9 mouse cellular contexts compared by ENCODE assay signal in genomic region chr1:135781220-135781619, GRCm38 (mm10). TPM values are rescaled to one million over a fixed set of nuclear protein-coding genes. Genes with fewer than 3 reads are reported as not detected.
A peak's percentile ranks its signal among the peaks of the same experiment; 100 is the strongest.
DNase-seq lines count a peak whose midpoint lies in the region; ATAC-seq and TF ChIP-seq lines count a peak whose summit lies in the region.
"Had no signal": no experiment of that assay in that cellular context is flagged by ENCODE, and none has a peak within 500 bp of the region (broad histone marks: within the 10 kb centered on the region; RNA-seq: fewer than 3 reads in every experiment).

No protein-coding gene starts in this region.

- H3K4me3 ChIP-seq in G1E (ENCODE audit: low read depth, low read length): no peak overlapping the region
- H3K4me3 ChIP-seq in forebrain, embryonic 14.5 days (ENCODE audit: low read depth, low read length): no peak overlapping the region
- no peak overlapping the region for H3K4me3 ChIP-seq in lung, embryonic 16.5 days (ENCODE audit: low read length)
- H3K4me3 ChIP-seq: liver, embryonic 13.5 days had no signal

- H3K27me3 ChIP-seq in G1E (ENCODE audit: insufficient read depth, low read length): peaks cover 29% of the 10 kb centered on the region
- H3K27me3 ChIP-seq in forebrain, embryonic 14.5 days (replicated peaks; ENCODE audit: control insufficient read depth, insufficient read depth, low read length): no peaks in the 10 kb centered on the region
- H3K27me3 ChIP-seq in lung, embryonic 16.5 days (ENCODE audit: control insufficient read depth, insufficient read depth, low read depth, low read length): no peaks in the 10 kb centered on the region

- no peak overlapping the region for H3K9ac ChIP-seq in forebrain, embryonic 14.5 days (ENCODE audit: low read length)
- H3K9ac ChIP-seq in lung, embryonic 16.5 days (ENCODE audit: low read length): peak overlapping the region; percentile 28; the same call in 1 of the 2 replicates
- H3K9ac ChIP-seq: liver, embryonic 13.5 days had no signal

- no peaks in the 10 kb centered on the region for H3K9me3 ChIP-seq in G1E (replicated peaks)
- H3K9me3 ChIP-seq in forebrain, embryonic 14.5 days (replicated peaks; ENCODE audit: control insufficient read depth, low read length): no peaks in the 10 kb centered on the region
- no peaks in the 10 kb centered on the region for H3K9me3 ChIP-seq in lung, embryonic 16.5 days (ENCODE audit: control insufficient read depth, low read length)
- H3K9me3 ChIP-seq: liver, embryonic 13.5 days had no signal

- peaks cover 18% of the 10 kb centered on the region for H3K4me1 ChIP-seq in G1E (ENCODE audit: insufficient read depth, low read depth, low read length)
- no peaks in the 10 kb centered on the region for H3K4me1 ChIP-seq in forebrain, embryonic 14.5 days (ENCODE audit: control insufficient read depth, insufficient read depth, low read length)
- peaks cover 19% of the 10 kb centered on the region for H3K4me1 ChIP-seq in lung, embryonic 16.5 days (replicated peaks; ENCODE audit: control insufficient read depth, insufficient read depth, low read length)

- no peaks in the 10 kb centered on the region for H3K36me3 ChIP-seq in G1E (replicated peaks)
- H3K36me3 ChIP-seq in forebrain, embryonic 14.5 days (ENCODE audit: control insufficient read depth, insufficient read depth, low read length): no peaks in the 10 kb centered on the region
- no peaks in the 10 kb centered on the region for H3K36me3 ChIP-seq in lung, embryonic 16.5 days (ENCODE audit: control insufficient read depth, insufficient read depth, low read length)
- H3K36me3 ChIP-seq: liver, embryonic 13.5 days had no signal

- no peak; the same call in 1 of the 2 replicates for ATAC-seq in G1E (ENCODE audit: extremely low read depth, insufficient number of reproducible peaks, low FRiP score, poor library complexity, severe bottlenecking)
- peak; percentile 62 for ATAC-seq in forebrain, embryonic 14.5 days
- peak; percentile 63 to 75 for ATAC-seq in hematopoietic stem cell, adult 5-6 weeks (replicated peaks in 1 of 2; ENCODE audit: insufficient read depth in 1 of 2, low FRiP score in 2 of 2, low TSS enrichment in 1 of 2, low read depth in 1 of 2, poor library complexity in 2 of 2, severe bottlenecking in 2 of 2)
- ATAC-seq in lung, embryonic 16.5 days (ENCODE audit: low read depth): peak; percentile 72

- no peak overlapping the region for H3K27ac ChIP-seq in forebrain, embryonic 14.5 days (ENCODE audit: low read depth, low read length)
- H3K27ac ChIP-seq in lung, embryonic 16.5 days (ENCODE audit: low read length): no peak overlapping the region
- H3K27ac ChIP-seq: liver, embryonic 13.5 days had no signal

- WGBS in forebrain, embryonic 14.5 days: 14% methylated on average over 13 of the region's 13 CpGs
- WGBS in lung, embryonic 16.5 days: 8% methylated on average over 13 of the region's 13 CpGs

- no peak overlapping the region for H3K4me2 ChIP-seq in forebrain, embryonic 14.5 days (ENCODE audit: low read length)
- H3K4me2 ChIP-seq in lung, embryonic 16.5 days (ENCODE audit: low read depth, low read length): no peak overlapping the region
- H3K4me2 ChIP-seq: liver, embryonic 13.5 days had no signal

- peak; percentile 85 for TF ChIP-seq CTCF in G1E (IDR thresholded peaks at IDR 0.05; ENCODE audit: low read depth, low read length)

- peak; percentile 60 for DNase-seq in G1E (ENCODE audit: low spot score)
- peak; percentile 24 for DNase-seq in cerebellum, adult 11 months
- DNase-seq in forebrain, embryonic 14.5 days (ENCODE audit: low spot score): peak; percentile 78
- DNase-seq in layer of hippocampus, adult 8-10 months (ENCODE audit: low spot score in 2 of 2): peak; percentile 71 to 77
- DNase-seq in retina, postnatal 1 day: peak; percentile 86
- DNase-seq in urinary bladder, postnatal 14 days (ENCODE audit: low spot score): peak; percentile 79
- DNase-seq: liver, embryonic 13.5 days had no signal

RNA-seq across cellular contexts. Expression of gene Tnni1, which starts 2.0 kb away (rescaled TPM):
- not detected in 2 replicates for total RNA-seq in G1E (2014; fragmentation: Nextera tagmentation)
- 0.11 TPM in 1 of 2 replicates, not detected in the other for total RNA-seq in G1E (2017)
- polyA plus RNA-seq in G1E (2012): 0.04 TPM in 1 of 2 replicates, not detected in the other
- 0.39 TPM in 1 of 2 replicates, not detected in the other for polyA plus RNA-seq in forebrain, embryonic 14.5 days (2014; fragmentation: Nextera tagmentation; extraction: Ambion mirVana)
- 0.88 TPM in 1 of 2 replicates, not detected in the other for total RNA-seq in hematopoietic stem cell, adult 5-6 weeks (2017)
- 1 to 10 TPM; 1.5 to 4.1 (median 2.9) TPM for total RNA-seq in layer of hippocampus, adult 8-10 months (2022)
- polyA plus RNA-seq in lung, embryonic 16.5 days (2015; fragmentation: Nextera tagmentation; extraction: Ambion mirVana): 92.3 and 105 TPM in 2 replicates

RNA-seq across cellular contexts. Expression of gene Phlda3, which starts 15.3 kb away (rescaled TPM):
- total RNA-seq in G1E (2014; fragmentation: Nextera tagmentation) (not detected in 2 replicates), G1E (2017) (0.98 and 1.7 TPM in 2 replicates)
- 5.2 and 5.4 TPM in 2 replicates for polyA plus RNA-seq in G1E (2012)
- polyA plus RNA-seq in forebrain, embryonic 14.5 days (2014; fragmentation: Nextera tagmentation; extraction: Ambion mirVana): 16.4 and 17.4 TPM in 2 replicates
- total RNA-seq in hematopoietic stem cell, adult 5-6 weeks (2017): 2.6 TPM in 1 of 2 replicates, not detected in the other
- total RNA-seq in layer of hippocampus, adult 8-10 months (2022): 10 to 100 TPM; 12.4 to 15.9 (median 15.0) TPM
- polyA plus RNA-seq in lung, embryonic 16.5 days (2015; fragmentation: Nextera tagmentation; extraction: Ambion mirVana): 62.8 and 63.2 TPM in 2 replicates

RNA-seq across cellular contexts. Expression of gene Lad1, which starts 37.2 kb away (rescaled TPM):
- total RNA-seq in G1E (2014; fragmentation: Nextera tagmentation): not detected in 2 replicates
- 0.16 TPM in 1 of 2 replicates, not detected in the other for total RNA-seq in G1E (2017)
- not detected in 2 replicates for polyA plus RNA-seq in G1E (2012)
- 0.19 and 0.24 TPM in 2 replicates for polyA plus RNA-seq in forebrain, embryonic 14.5 days (2014; fragmentation: Nextera tagmentation; extraction: Ambion mirVana)
- total RNA-seq in hematopoietic stem cell, adult 5-6 weeks (2017): not detected in 2 replicates
- total RNA-seq in layer of hippocampus, adult 8-10 months (2022): 1 to 10 TPM; 1.0 to 2.0 (median 1.0) TPM
- polyA plus RNA-seq in lung, embryonic 16.5 days (2015; fragmentation: Nextera tagmentation; extraction: Ambion mirVana): 14.1 and 16.2 TPM in 2 replicates

RNA-seq across cellular contexts. Expression of gene Tnnt2, which starts 54.9 kb away (rescaled TPM):
- not detected in 2 replicates for total RNA-seq in G1E (2014; fragmentation: Nextera tagmentation)
- 0.17 and 0.38 TPM in 2 replicates for total RNA-seq in G1E (2017)
- polyA plus RNA-seq in G1E (2012): not detected in 2 replicates
- 0.37 and 0.62 TPM in 2 replicates for polyA plus RNA-seq in forebrain, embryonic 14.5 days (2014; fragmentation: Nextera tagmentation; extraction: Ambion mirVana)
- not detected in 2 replicates for total RNA-seq in hematopoietic stem cell, adult 5-6 weeks (2017)
- total RNA-seq in layer of hippocampus, adult 8-10 months (2022): 1 to 10 TPM; 2.7 to 6.2 (median 3.1) TPM
- polyA plus RNA-seq in lung, embryonic 16.5 days (2015; fragmentation: Nextera tagmentation; extraction: Ambion mirVana): 130 and 158 TPM in 2 replicates

Comparison
In these comparisons a context has a peak if more than half of its experiments do, and no peak if none do; other contexts are left out.
1. DNase-seq: peak in every context shown above with its lines; median percentile 86 in retina, postnatal 1 day; 79 in urinary bladder, postnatal 14 days; 78 in forebrain, embryonic 14.5 days; 74 in layer of hippocampus, adult 8-10 months; 60 in G1E; 24 in cerebellum, adult 11 months.